Mouse (Mus musculus) intestine, embryonic 16.5 days (tissue): ENCODE measurements around the gene Amz2. TPM values are rescaled to one million over a fixed set of nuclear protein-coding genes. Genes with fewer than 3 reads are reported as not detected.

Experiments
- ATAC-seq: fragments of 200-750 bp; cut with Nextera tagmentation; 2 replicates; pipeline ENCODE4 v1.8.0; 2017; ENCODE audit warnings: moderate TSS enrichment, moderate library complexity
- H3K27ac ChIP-seq: fragments of 300-500 bp; sonication (generic); 2 replicates; pipeline ENCODE4 v1.5.1; 2014; ENCODE audit warnings: mild to moderate bottlenecking, low read length
- H3K27me3 ChIP-seq: fragments of 300-500 bp; sonication (generic); replicated peaks from 2 replicates; pipeline ENCODE4 v1.6.1; 2014; ENCODE audit warnings: low read length, control low read depth, mixed read lengths; ENCODE audit not compliant: control insufficient read depth, insufficient read depth
- H3K36me3 ChIP-seq: fragments of 300-500 bp; sonication (generic); 2 replicates; pipeline ENCODE4 v1.6.1; 2014; ENCODE audit warnings: low read length, control low read depth; ENCODE audit not compliant: control insufficient read depth, insufficient read depth
- H3K4me1 ChIP-seq: fragments of 300-500 bp; sonication (generic); 2 replicates; pipeline ENCODE4 v1.6.1; 2014; ENCODE audit warnings: low read length, control low read depth, mixed read lengths; ENCODE audit not compliant: control insufficient read depth, insufficient read depth
- H3K4me2 ChIP-seq: fragments of 300-500 bp; sonication (generic); 2 replicates; pipeline ENCODE4 v1.6.1; 2014; ENCODE audit warnings: low read depth, low read length, control low read depth
- H3K4me3 ChIP-seq: fragments of 300-500 bp; sonication (generic); 2 replicates; pipeline ENCODE4 v1.5.1; 2014; ENCODE audit warnings: mild to moderate bottlenecking, low read length
- H3K9ac ChIP-seq: fragments of 300-500 bp; sonication (generic); 2 replicates; pipeline ENCODE4 v1.6.1; 2014; ENCODE audit warnings: low read depth, low read length
- H3K9me3 ChIP-seq: fragments of 300-500 bp; sonication (generic); 2 replicates; pipeline ENCODE4 v1.6.1; 2016; ENCODE audit warnings: low read length, control low read depth; ENCODE audit not compliant: control insufficient read depth
- WGBS: fragments of 180-500 bp; shearing (Covaris S2); extraction: QIAGEN DNeasy Blood & Tissue Kit; methylation state at CpG from one replicate; pipeline ENCODE4 v1.1.7; 2014; 5-methylcytosine and 5-hydroxymethylcytosine counted together
- polyA plus RNA-seq: library from polyadenylated mRNA; unstranded; fragments of >200 nt; fragmentation: Nextera tagmentation; extraction: Ambion mirVana; gene quantifications from 2 replicates; pipeline ENCODE4 v1.2.1, GENCODE M21; 2015

Amz2 gene
- polyA plus RNA-seq, 1 experiment from 2014 or later, result 39.1 TPM

GRCm38 (mm10) chr11:109439209-109439608 lies 13.5 kb downstream of the Amz2 start:
- Histone ChIP-seq H3K9me3 (no peaks in the 10 kb centered on the region), H3K27me3 (no peaks in the 10 kb centered on the region), H3K4me1 (peaks cover 4% of the 10 kb centered on the region), H3K4me3 (peak overlapping the region; percentile 65; the same call in 1 of the 2 replicates), H3K27ac (no peak overlapping the region; the same call in 1 of the 2 replicates), H3K4me2 (peak overlapping the region; percentile 80), H3K36me3 (peaks cover 12% of the 10 kb centered on the region), H3K9ac (peak overlapping the region; percentile 77; the same call in 1 of the 2 replicates)
- 10% methylated on average over 5 of the region's 5 CpGs for WGBS
- peak; percentile 42; the same call in 1 of the 2 replicates for ATAC-seq

- H3K27ac ChIP-seq, result peak overlapping the region; percentile 65
- H3K27me3 ChIP-seq, result no peaks in the 10 kb centered on the region
- H3K9ac ChIP-seq, result peak overlapping the region; percentile 77
- 2% methylated on average over 32 of the region's 32 CpGs for WGBS
- peaks cover 7% of the 10 kb centered on the region for H3K36me3 ChIP-seq
- peak; percentile 86 for ATAC-seq
- H3K9me3 ChIP-seq, result no peaks in the 10 kb centered on the region
- H3K4me1 ChIP-seq, result peaks cover 4% of the 10 kb centered on the region
- H3K4me3 ChIP-seq, result peak overlapping the region; percentile 65
- H3K4me2 ChIP-seq, result peak overlapping the region; percentile 80
Observed at GRCm38 (mm10) chr11:109439829-109440340, 14.1 kb downstream of the Amz2 start.

GRCm38 (mm10) chr11:109440641-109441040 lies 14.9 kb downstream of the Amz2 start:
- Histone ChIP-seq H3K27ac (no peak overlapping the region), H3K9ac (peak overlapping the region; percentile 77), H3K4me3 (peak overlapping the region; percentile 65), H3K4me1 (peaks cover 4% of the 10 kb centered on the region), H3K4me2 (peak overlapping the region; percentile 80), H3K9me3 (no peaks in the 10 kb centered on the region), H3K27me3 (no peaks in the 10 kb centered on the region), H3K36me3 (no peaks in the 10 kb centered on the region; the same call in 1 of the 2 replicates)
- 58% methylated on average over 4 of the region's 4 CpGs for WGBS
- ATAC-seq, result no peak

GRCm38 (mm10) chr11:109441119-109441518 lies 15.4 kb downstream of the Amz2 start:
- Histone ChIP-seq H3K9ac (no peak overlapping the region), H3K27ac (no peak overlapping the region), H3K4me1 (peaks cover 4% of the 10 kb centered on the region), H3K4me3 (no peak overlapping the region), H3K9me3 (no peaks in the 10 kb centered on the region), H3K27me3 (no peaks in the 10 kb centered on the region), H3K4me2 (no peak overlapping the region), H3K36me3 (no peaks in the 10 kb centered on the region; the same call in 1 of the 2 replicates)
- WGBS, result 70% methylated on average over 3 of the region's 3 CpGs
- no peak for ATAC-seq

GRCm38 (mm10) chr11:109442166-109442730 lies 16.5 kb downstream of the Amz2 start:
- peaks cover 4% of the 10 kb centered on the region for H3K4me1 ChIP-seq
- no peaks in the 10 kb centered on the region for H3K9me3 ChIP-seq
- no peak overlapping the region for H3K27ac ChIP-seq
- WGBS, result 45% methylated on average over 5 of the region's 5 CpGs
- no peak for ATAC-seq
- no peak overlapping the region for H3K4me2 ChIP-seq
- no peak overlapping the region for H3K4me3 ChIP-seq
- no peak overlapping the region for H3K9ac ChIP-seq
- H3K27me3 ChIP-seq, result no peaks in the 10 kb centered on the region
- H3K36me3 ChIP-seq, result no peaks in the 10 kb centered on the region

- no peaks in the 10 kb centered on the region for H3K27me3 ChIP-seq
- no peaks in the 10 kb centered on the region for H3K9me3 ChIP-seq
- H3K4me2 ChIP-seq, result no peak overlapping the region
- ATAC-seq, result no peak
- peaks cover 4% of the 10 kb centered on the region for H3K4me1 ChIP-seq
- no peak overlapping the region for H3K27ac ChIP-seq
- no peak overlapping the region for H3K9ac ChIP-seq
- no peaks in the 10 kb centered on the region for H3K36me3 ChIP-seq
- H3K4me3 ChIP-seq, result no peak overlapping the region
- WGBS, result 90% methylated on average over 8 of the region's 8 CpGs
Observed at GRCm38 (mm10) chr11:109443468-109444263, 17.9 kb downstream of the Amz2 start.

GRCm38 (mm10) chr11:109444600-109444999 lies 18.9 kb downstream of the Amz2 start:
- Histone ChIP-seq H3K36me3 (no peaks in the 10 kb centered on the region), H3K4me3 (no peak overlapping the region), H3K9ac (no peak overlapping the region), H3K4me1 (peaks cover under 1% of the 10 kb centered on the region), H3K4me2 (no peak overlapping the region), H3K9me3 (no peaks in the 10 kb centered on the region), H3K27ac (no peak overlapping the region), H3K27me3 (no peaks in the 10 kb centered on the region)
- WGBS, result 70% methylated on average over 7 of the region's 7 CpGs
- no peak for ATAC-seq

- Histone ChIP-seq H3K9me3 (no peaks in the 10 kb centered on the region), H3K4me1 (no peaks in the 10 kb centered on the region), H3K4me3 (no peak overlapping the region), H3K9ac (no peak overlapping the region), H3K27me3 (no peaks in the 10 kb centered on the region), H3K27ac (no peak overlapping the region), H3K4me2 (no peak overlapping the region), H3K36me3 (no peaks in the 10 kb centered on the region)
- WGBS, result 44% methylated on average over 13 of the region's 13 CpGs
- ATAC-seq, result peak; percentile 70
Observed at GRCm38 (mm10) chr11:109445438-109446035, 19.8 kb downstream of the Amz2 start.

- WGBS, result 82% methylated on average over 11 of the region's 11 CpGs
- H3K4me3 ChIP-seq, result no peak overlapping the region
- no peaks in the 10 kb centered on the region for H3K9me3 ChIP-seq
Observed at GRCm38 (mm10) chr11:109451169-109451568, 25.4 kb downstream of the Amz2 start.

More at GRCm38 (mm10) chr11:109451169-109451568, 25.4 kb downstream of the Amz2 start:
- Histone ChIP-seq H3K36me3 (no peaks in the 10 kb centered on the region), H3K27ac (no peak overlapping the region), H3K27me3 (no peaks in the 10 kb centered on the region), H3K4me1 (no peaks in the 10 kb centered on the region), H3K4me2 (no peak overlapping the region), H3K9ac (no peak overlapping the region)
- no peak for ATAC-seq
